Mouse (Mus musculus): ENCODE measurements around the gene Cacna2d1.

Cacna2d1 gene

GRCm38 (mm10) chr5:15983354-15983753 is 48.9 kb downstream of the Cacna2d1 start:
- in situ Hi-C loops (cut with MseI, MboI), result no loop called here

GRCm38 (mm10) chr5:15985228-15985858 is 50.9 kb downstream of the Cacna2d1 start:
- in situ Hi-C loops (cut with MseI, MboI), result no loop called here

GRCm38 (mm10) chr5:15985901-15986300 is 51.4 kb downstream of the Cacna2d1 start:
- in situ Hi-C loops (cut with MseI, MboI), result no loop called here

GRCm38 (mm10) chr5:15991428-15992139 is 57.1 kb downstream of the Cacna2d1 start:
- in situ Hi-C loops (cut with MseI, MboI), result no loop called here

GRCm38 (mm10) chr5:15993252-15993944 is 58.9 kb downstream of the Cacna2d1 start:
- in situ Hi-C loops (cut with MseI, MboI), result no loop called here

GRCm38 (mm10) chr5:15997190-15997589 is 62.7 kb downstream of the Cacna2d1 start:
- in situ Hi-C loops (cut with MseI, MboI), result no loop called here

- in situ Hi-C loops (cut with MseI, MboI), result no loop called here
Observed at GRCm38 (mm10) chr5:15997769-15998168, 63.3 kb downstream of the Cacna2d1 start.

GRCm38 (mm10) chr5:16000917-16001316 is 66.4 kb downstream of the Cacna2d1 start:
- in situ Hi-C loops (cut with MseI, MboI), result no loop called here

- in situ Hi-C loops (cut with MseI, MboI), result no loop called here
Observed at GRCm38 (mm10) chr5:16002431-16003063, 68.1 kb downstream of the Cacna2d1 start.

- in situ Hi-C loops (cut with MseI, MboI), result no loop called here
Observed at GRCm38 (mm10) chr5:16004305-16004704, 69.8 kb downstream of the Cacna2d1 start.

- in situ Hi-C loops (cut with MseI, MboI), result no loop called here
Observed at GRCm38 (mm10) chr5:16006964-16007363, 72.5 kb downstream of the Cacna2d1 start.

- in situ Hi-C loops (cut with MseI, MboI), result no loop called here
Observed at GRCm38 (mm10) chr5:16013649-16014048, 79.2 kb downstream of the Cacna2d1 start.

GRCm38 (mm10) chr5:16014392-16014791 is 79.9 kb downstream of the Cacna2d1 start:
- in situ Hi-C loops (cut with MseI, MboI), result no loop called here

- in situ Hi-C loops (cut with MseI, MboI), result no loop called here
Observed at GRCm38 (mm10) chr5:16024626-16025417, 90.3 kb downstream of the Cacna2d1 start.

GRCm38 (mm10) chr5:16028881-16029280 is 94.4 kb downstream of the Cacna2d1 start:
- in situ Hi-C loops (cut with MseI, MboI), result no loop called here

GRCm38 (mm10) chr5:16029481-16029880 is 95.0 kb downstream of the Cacna2d1 start:
- in situ Hi-C loops (cut with MseI, MboI), result no loop called here

- in situ Hi-C loops (cut with MseI, MboI), result no loop called here
Observed at GRCm38 (mm10) chr5:16033569-16033968, 99.1 kb downstream of the Cacna2d1 start.

GRCm38 (mm10) chr5:16035259-16035658 is 100.8 kb downstream of the Cacna2d1 start:
- in situ Hi-C loops (cut with MseI, MboI), result no loop called here

GRCm38 (mm10) chr5:16045147-16045878 is 110.8 kb downstream of the Cacna2d1 start:
- in situ Hi-C loops (cut with MseI, MboI), result no loop called here

GRCm38 (mm10) chr5:16047452-16048191 is 113.1 kb downstream of the Cacna2d1 start:
- in situ Hi-C loops (cut with MseI, MboI), result no loop called here

Data from mouse trophoblast stem cell (cell line).